Mouse (Mus musculus) cerebellum, adult 2 months (tissue): Measurements from ENCODE around the gene Clec2e.

ENCODE experiments used
- CTCF ChIP-seq: fragments of 200-500 bp; IDR thresholded peaks from 2 replicates; pipeline ENCODE4 v1.5.1; 2011; ENCODE audit warnings: low read depth, mild to moderate bottlenecking, control low read depth, low read length, moderate library complexity, borderline replicate concordance; ENCODE audit not compliant: insufficient read depth
- POLR2A ChIP-seq: fragments of 200-500 bp; IDR thresholded peaks from 2 replicates; pipeline ENCODE4 v1.6.1; 2011; ENCODE audit warnings: low read length, control low read depth, borderline replicate concordance; ENCODE audit not compliant: insufficient read depth

- TF ChIP-seq CTCF (peak; percentile 18; the same call in 1 of the 2 replicates), POLR2A (no peak)
These were observed 33.7 kb downstream of the Clec2e start for GRCm38 (mm10) chr6:129066986-129067385.
